Mouse (Mus musculus): ENCODE data around the gene C1qtnf4.

C1qtnf4 gene

GRCm38 (mm10) chr2:90885218-90886041 lies at the start of gene C1qtnf4:
C1qtnf4 (plus strand) TSS chr2:90885860.
- DNase-seq (ENCODE audit: low spot score in 2 of 2), result no peak

- DNase-seq (ENCODE audit: low spot score in 2 of 2), result no peak
Measured at GRCm38 (mm10) chr2:90838621-90839020, 47.0 kb upstream of the C1qtnf4 start.

DNA sequence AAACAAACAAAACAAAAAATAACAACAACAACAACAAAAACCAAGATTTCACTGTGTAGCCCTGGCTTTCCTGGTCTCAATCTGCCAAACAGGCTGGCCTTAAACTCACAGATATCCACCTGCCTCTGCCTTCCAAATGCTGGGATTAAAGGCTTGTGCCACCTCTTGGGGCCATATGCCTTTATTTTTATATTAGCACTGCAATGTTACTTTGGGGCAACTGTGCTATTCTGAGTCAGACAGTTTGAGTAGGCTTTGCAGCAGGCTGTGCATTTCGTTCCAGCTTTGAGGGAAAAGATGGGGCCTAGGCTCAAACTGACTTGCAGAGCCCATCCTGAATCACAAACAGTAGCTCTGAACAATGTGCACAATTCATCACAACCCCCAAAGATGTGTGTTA lies 42.0 kb upstream of the C1qtnf4 start:
- DNase-seq (ENCODE audit: low spot score in 2 of 2), result no peak

DNA sequence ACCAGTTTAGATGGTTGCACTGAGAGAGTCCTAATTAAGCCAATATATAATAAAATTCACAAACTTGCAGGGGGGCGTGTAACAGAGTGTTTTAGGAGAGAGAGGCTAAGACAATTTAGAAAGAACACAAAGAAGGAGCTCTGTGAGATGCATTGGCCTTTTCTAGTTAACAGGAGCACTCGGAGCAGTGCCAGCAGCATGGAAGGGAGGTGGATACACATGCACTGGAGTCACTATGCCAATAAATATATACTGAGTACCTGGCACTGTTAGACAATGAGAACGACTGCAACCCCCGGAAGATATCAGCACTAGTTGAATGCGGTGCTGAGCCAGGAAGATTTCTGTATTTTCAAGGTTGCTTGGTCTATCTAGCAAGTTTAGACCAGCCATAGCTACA lies 41.4 kb upstream of the C1qtnf4 start:
- no peak for DNase-seq (ENCODE audit: low spot score in 2 of 2)

- DNase-seq (ENCODE audit: low spot score in 2 of 2), result no peak
Measured at GRCm38 (mm10) chr2:90845234-90845633, 40.4 kb upstream of the C1qtnf4 start.

DNA sequence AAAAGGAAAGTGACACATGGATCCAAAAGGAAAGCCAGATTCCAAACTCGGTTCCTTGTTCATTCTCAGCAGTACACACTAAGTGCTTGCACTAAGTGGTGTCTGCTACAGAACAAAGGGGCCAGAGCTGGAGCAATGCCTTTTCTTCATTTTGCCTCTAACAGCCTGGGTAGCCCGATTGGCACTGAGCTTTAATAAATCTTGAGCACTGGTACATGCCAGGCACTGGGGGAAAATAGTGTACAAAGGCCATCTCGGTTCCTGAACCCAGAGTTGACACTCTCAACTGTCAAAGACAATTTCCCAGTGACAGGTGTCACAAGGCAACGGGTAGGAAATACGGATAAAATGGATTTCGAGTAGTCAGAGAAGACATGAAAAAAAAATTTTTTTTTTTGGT lies 39.5 kb upstream of the C1qtnf4 start:
- no peak for DNase-seq (ENCODE audit: low spot score in 2 of 2)

GRCm38 (mm10) chr2:90846597-90846954 lies 39.1 kb upstream of the C1qtnf4 start:
- no peak for DNase-seq (ENCODE audit: low spot score in 2 of 2)

DNA sequence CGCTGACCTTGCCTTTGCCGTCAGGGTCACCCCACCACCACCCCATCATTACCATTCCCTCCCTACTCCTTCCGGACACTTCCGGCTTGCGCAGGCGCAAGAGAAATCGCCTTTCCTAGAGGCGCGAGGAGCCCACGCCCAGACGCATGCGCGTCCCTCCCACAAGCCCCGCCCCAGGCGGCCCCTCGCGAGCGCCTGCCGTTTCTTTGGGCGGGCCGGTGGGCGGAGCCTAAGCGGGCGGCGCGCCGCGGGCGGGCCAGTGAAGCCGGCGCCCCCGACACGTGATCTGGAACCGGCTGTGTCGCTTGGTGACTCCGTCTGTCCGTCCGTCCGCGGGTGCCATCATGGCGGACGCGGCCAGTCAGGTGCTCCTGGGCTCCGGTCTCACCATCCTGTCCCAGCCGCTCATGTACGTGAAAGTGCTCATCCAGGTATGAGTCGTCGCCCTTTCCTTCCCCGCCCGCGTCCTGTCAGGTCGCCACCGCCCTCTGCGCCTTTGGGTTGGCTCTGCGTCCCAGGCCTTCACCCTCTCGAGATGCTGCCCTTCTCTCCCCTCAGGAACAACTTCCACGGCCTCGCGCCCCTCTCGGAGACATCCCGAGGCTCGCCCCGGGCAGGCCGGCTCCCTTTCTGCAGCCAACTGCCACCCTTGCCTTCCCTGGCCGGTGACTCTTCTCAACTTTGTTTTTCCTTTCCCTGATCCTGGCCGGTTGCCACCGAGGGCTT lies 38.5 kb upstream of the C1qtnf4 start, which contains the start of gene Mtch2:
Mtch2 (plus strand) TSS at position 201 of the 726 bp plus-strand sequence.
- peak; percentile 97 to 98 for DNase-seq (ENCODE audit: low spot score in 2 of 2)

- no peak for DNase-seq (ENCODE audit: low spot score in 2 of 2)
Measured at GRCm38 (mm10) chr2:90847681-90848050, 38.0 kb upstream of the C1qtnf4 start.

GRCm38 (mm10) chr2:90848331-90848730 lies 37.3 kb upstream of the C1qtnf4 start:
- no peak for DNase-seq (ENCODE audit: low spot score in 2 of 2)

DNA sequence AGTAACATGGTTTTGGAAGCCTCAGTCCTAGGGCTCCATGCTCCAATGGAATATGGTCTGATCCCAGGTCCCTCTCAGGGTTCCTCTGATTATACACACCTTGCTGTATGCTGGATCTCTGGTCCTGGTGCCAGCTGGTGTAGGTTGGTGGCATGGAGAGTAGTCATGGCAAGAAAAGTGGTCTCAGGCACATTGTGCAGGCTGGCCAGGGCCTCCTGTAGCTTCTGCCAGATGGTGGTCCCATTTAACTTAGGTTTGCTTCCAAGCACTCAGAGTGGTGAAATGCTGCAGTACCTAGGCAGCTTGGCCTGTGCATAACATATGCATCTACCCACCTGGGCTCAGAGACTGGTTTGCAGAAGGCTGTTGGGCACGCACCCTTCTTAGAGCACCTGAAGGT lies 35.3 kb upstream of the C1qtnf4 start:
- no peak for DNase-seq (ENCODE audit: low spot score in 2 of 2)

- no peak for DNase-seq (ENCODE audit: low spot score in 2 of 2)
Measured at GRCm38 (mm10) chr2:90861486-90861885, 24.2 kb upstream of the C1qtnf4 start.

DNA sequence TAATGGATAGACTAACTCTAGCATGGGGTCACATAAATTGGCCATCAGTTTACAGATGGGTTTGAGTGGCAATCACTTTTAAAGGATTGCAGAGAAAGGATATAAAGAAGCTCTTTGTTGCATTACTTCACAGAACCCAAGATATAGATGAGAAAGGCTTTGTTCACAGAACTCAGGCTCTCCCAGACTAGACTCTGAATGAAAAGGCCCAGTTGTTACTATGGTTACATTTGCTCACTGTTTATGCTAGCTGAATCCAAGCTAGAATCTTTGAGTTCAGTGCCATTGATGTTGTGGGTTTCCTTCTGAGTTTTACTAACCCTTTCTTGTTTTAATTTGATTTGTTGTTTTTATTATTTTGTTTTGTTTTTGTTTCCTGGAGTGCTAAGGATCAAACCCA lies 21.5 kb upstream of the C1qtnf4 start:
- no peak for DNase-seq (ENCODE audit: low spot score in 2 of 2)

DNA sequence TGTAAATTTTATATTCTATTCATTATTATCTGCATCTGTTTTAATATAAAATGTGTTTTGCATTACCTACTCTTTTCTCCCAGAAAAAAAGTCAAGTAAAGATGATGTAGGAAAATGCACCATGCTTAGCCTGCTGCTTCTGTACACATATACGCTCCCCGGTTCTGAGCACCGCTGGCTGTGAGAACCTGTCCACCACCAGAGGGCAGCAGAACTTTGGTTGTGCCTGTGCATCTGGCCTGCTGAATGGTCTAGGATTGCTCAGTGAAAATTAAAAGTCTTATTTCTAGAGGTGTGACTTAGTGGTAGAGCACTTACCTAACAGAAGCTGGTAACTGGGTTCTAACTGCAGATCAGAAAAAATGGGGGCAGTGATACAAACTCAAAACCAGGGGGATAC lies 19.1 kb upstream of the C1qtnf4 start:
- peak; percentile 86 for DNase-seq (ENCODE audit: low spot score in 2 of 2)

- DNase-seq (ENCODE audit: low spot score in 2 of 2), result peak; percentile 57 to 81
Measured at GRCm38 (mm10) chr2:90870136-90870601, 15.5 kb upstream of the C1qtnf4 start.

- no peak for DNase-seq (ENCODE audit: low spot score in 2 of 2)
Measured at GRCm38 (mm10) chr2:90871180-90871961, 14.3 kb upstream of the C1qtnf4 start.

- DNase-seq (ENCODE audit: low spot score in 2 of 2), result no peak
Measured at GRCm38 (mm10) chr2:90874025-90874424, 11.6 kb upstream of the C1qtnf4 start.

GRCm38 (mm10) chr2:90875239-90875638 lies 10.4 kb upstream of the C1qtnf4 start:
- no peak for DNase-seq (ENCODE audit: low spot score in 2 of 2)

GRCm38 (mm10) chr2:90877584-90878259 lies 7.9 kb upstream of the C1qtnf4 start:
- DNase-seq (ENCODE audit: low spot score in 2 of 2), result no peak

DNA sequence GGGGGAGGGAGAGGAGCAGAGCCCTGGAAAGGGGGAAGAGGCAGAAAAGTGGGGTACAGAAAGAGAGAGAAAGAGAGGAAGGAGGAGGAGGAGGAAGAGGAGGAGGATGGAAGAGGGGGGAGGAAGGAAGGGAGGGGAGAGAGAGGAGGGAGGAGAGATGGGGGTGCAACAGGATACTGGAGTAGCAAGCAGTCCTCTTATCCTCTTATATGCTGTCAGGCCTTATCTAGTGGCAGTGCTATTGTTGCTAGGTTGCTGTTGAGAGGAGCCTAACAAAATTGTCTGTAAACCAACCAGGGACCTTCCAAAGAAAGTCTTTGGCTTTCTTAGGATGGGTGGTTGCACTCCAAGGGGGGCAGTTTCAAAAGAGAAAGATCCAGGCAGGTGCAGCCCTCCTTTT lies 6.2 kb upstream of the C1qtnf4 start:
- DNase-seq (ENCODE audit: low spot score in 2 of 2), result no peak

GRCm38 (mm10) chr2:90880144-90880785 lies 5.4 kb upstream of the C1qtnf4 start:
- DNase-seq (ENCODE audit: low spot score in 2 of 2), result no peak

Data from right cerebral cortex, postnatal 36 days (tissue).